Mouse (Mus musculus) kidney, adult 2 months (tissue): ENCODE measurements around the gene Epn3.

Experiments
- CTCF ChIP-seq: fragments of 200-500 bp; conservative IDR thresholded peaks from 2 replicates; pipeline ENCODE4 v1.5.1; 2011; ENCODE audit warnings: low read depth, mild to moderate bottlenecking, control low read depth, low read length, moderate library complexity, mixed read lengths; ENCODE audit not compliant: insufficient read depth, insufficient read length
- POLR2A ChIP-seq: fragments of 200-500 bp; IDR thresholded peaks from one replicate; pipeline ENCODE4 v1.6.1; 2011; ENCODE audit warnings: low read depth, low read length, control low read depth

GRCm38 (mm10) chr11:94491035-94491748 lies 8.6 kb downstream of the Epn3 start:
- TF ChIP-seq CTCF (no peak), POLR2A (no peak)
